Mouse (Mus musculus) stomach, embryonic 15.5 days (tissue): ENCODE data around the gene Dmp1. TPM values are rescaled to one million over a fixed set of nuclear protein-coding genes. Genes with fewer than 3 reads are reported as not detected.

Experiments used
- ATAC-seq: fragments of 200-750 bp; cut with Nextera tagmentation; 2 replicates; pipeline ENCODE4 v1.8.0; 2017; ENCODE audit warnings: low read depth, moderate number of reproducible peaks, moderate TSS enrichment; ENCODE audit not compliant: insufficient read depth, low FRiP score
- H3K27ac ChIP-seq: fragments of 300-500 bp; sonication (generic); 2 replicates; pipeline ENCODE4 v1.5.1; 2015; ENCODE audit warnings: mild to moderate bottlenecking, inconsistent platforms
- H3K27me3 ChIP-seq: fragments of 300-500 bp; sonication (generic); replicated peaks from 2 replicates; pipeline ENCODE4 v1.6.1; 2015; ENCODE audit warnings: inconsistent platforms
- H3K36me3 ChIP-seq: fragments of 300-500 bp; sonication (generic); 2 replicates; pipeline ENCODE4 v1.6.1; 2015; ENCODE audit warnings: inconsistent platforms
- H3K4me1 ChIP-seq: fragments of 300-500 bp; sonication (generic); 2 replicates; pipeline ENCODE4 v1.6.1; 2015; ENCODE audit warnings: inconsistent platforms
- H3K4me2 ChIP-seq: fragments of 300-500 bp; sonication (generic); 2 replicates; pipeline ENCODE4 v1.6.1; 2015; ENCODE audit warnings: mild to moderate bottlenecking, inconsistent platforms
- H3K4me3 ChIP-seq: fragments of 300-500 bp; sonication (generic); replicated peaks from 2 replicates; pipeline ENCODE4 v1.5.1; 2015; ENCODE audit warnings: inconsistent platforms
- H3K9ac ChIP-seq: fragments of 300-500 bp; sonication (generic); 2 replicates; pipeline ENCODE4 v1.6.1; 2015; ENCODE audit warnings: inconsistent platforms
- H3K9me3 ChIP-seq: fragments of 300-500 bp; sonication (generic); 2 replicates; pipeline ENCODE4 v1.6.1; 2016; ENCODE audit warnings: inconsistent platforms
- WGBS: fragments of 180-500 bp; shearing (Covaris S2); methylation state at CpG from one replicate; pipeline ENCODE4 v1.1.7; 2015; 5-methylcytosine and 5-hydroxymethylcytosine counted together
- polyA plus RNA-seq: library from polyadenylated mRNA; unstranded; fragments of >200 nt; fragmentation: Nextera tagmentation; extraction: Ambion mirVana; gene quantifications from 2 replicates; pipeline ENCODE4 v1.2.1, GENCODE M21; 2015

Gene Dmp1
- polyA plus RNA-seq, result 0.80 and 0.86 TPM in 2 replicates

DNA sequence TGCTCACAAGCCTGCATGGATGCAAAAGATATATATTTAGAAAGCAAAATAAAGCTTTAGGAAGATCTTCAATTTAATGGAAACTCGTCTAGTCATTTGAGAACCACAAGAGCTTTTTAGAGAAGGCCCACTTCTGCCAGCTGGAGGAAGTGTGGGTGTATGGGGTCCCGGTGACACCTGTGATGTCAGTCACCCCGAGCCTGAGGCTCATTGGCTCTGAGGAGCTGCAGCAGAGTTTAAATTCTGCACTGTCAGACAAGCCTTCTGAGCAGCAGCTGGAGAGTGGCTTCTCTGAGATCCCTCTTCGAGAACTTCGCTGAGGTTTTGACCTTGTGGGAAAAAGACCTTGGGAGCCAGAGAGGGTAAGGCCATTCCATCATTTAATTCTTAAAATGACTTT lies at the start of gene Dmp1:
TSS of gene Dmp1 (plus strand) at position 263 of the 400 bp plus-strand sequence.
- 54% methylated on average over 5 of the region's 5 CpGs for WGBS
- H3K4me1 ChIP-seq, result no peaks in the 10 kb centered on the region
- no peak for ATAC-seq
- H3K9ac ChIP-seq, result no peak within 1 kb of the TSS
- H3K9me3 ChIP-seq, result no peaks in the 10 kb centered on the region
- H3K27me3 ChIP-seq, result no peaks in the 10 kb centered on the region
- no peak within 1 kb of the TSS for H3K27ac ChIP-seq
- H3K4me3 ChIP-seq, result no peak within 1 kb of the TSS
- no peaks in the 10 kb centered on the region for H3K36me3 ChIP-seq
- H3K4me2 ChIP-seq, result no peak within 1 kb of the TSS

GRCm38 (mm10) chr5:104157701-104158100 lies 44.7 kb upstream of the Dmp1 start:
- Histone ChIP-seq H3K4me1 (no peaks in the 10 kb centered on the region), H3K9me3 (no peaks in the 10 kb centered on the region), H3K36me3 (no peaks in the 10 kb centered on the region), H3K4me3 (no peak overlapping the region), H3K27ac (no peak overlapping the region), H3K27me3 (no peaks in the 10 kb centered on the region), H3K9ac (no peak overlapping the region), H3K4me2 (no peak overlapping the region)
- ATAC-seq, result no peak
- 88% methylated on average over 7 of the region's 7 CpGs for WGBS

- 74% methylated on average over 7 of the region's 7 CpGs for WGBS
- Histone ChIP-seq H3K9ac (no peak overlapping the region), H3K4me3 (no peak overlapping the region), H3K27me3 (no peaks in the 10 kb centered on the region), H3K4me1 (no peaks in the 10 kb centered on the region), H3K4me2 (no peak overlapping the region), H3K9me3 (no peaks in the 10 kb centered on the region), H3K27ac (no peak overlapping the region), H3K36me3 (no peaks in the 10 kb centered on the region)
- no peak for ATAC-seq
Measured at GRCm38 (mm10) chr5:104158332-104159052, 43.9 kb upstream of the Dmp1 start.

DNA sequence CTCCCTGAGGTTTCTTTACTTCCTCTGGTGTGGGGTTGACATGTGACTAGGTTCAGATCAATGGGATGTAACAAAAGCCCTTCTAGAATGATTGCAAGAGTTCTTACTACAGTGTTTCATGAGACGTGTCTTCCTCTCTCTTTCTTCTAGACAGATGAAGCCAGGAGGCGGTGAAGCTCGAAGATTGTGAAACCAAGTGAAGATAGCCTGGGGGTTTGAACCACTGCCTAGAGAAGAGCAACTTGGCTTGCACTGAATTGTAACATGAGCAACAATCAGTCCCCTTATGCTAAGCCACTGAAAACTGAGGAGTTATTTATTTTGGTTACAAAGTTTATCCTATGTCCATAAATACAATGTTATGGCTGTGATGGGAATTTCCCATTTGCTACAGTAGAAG lies 41.8 kb upstream of the Dmp1 start:
- no peak for ATAC-seq
- H3K4me1 ChIP-seq, result no peaks in the 10 kb centered on the region
- H3K27ac ChIP-seq, result no peak overlapping the region
- no peak overlapping the region for H3K4me3 ChIP-seq
- H3K9me3 ChIP-seq, result no peaks in the 10 kb centered on the region
- H3K27me3 ChIP-seq, result no peaks in the 10 kb centered on the region
- WGBS, result 87% methylated on average over 3 of the region's 3 CpGs
- no peaks in the 10 kb centered on the region for H3K36me3 ChIP-seq
- H3K4me2 ChIP-seq, result no peak overlapping the region
- H3K9ac ChIP-seq, result no peak overlapping the region

- Histone ChIP-seq H3K27me3 (no peaks in the 10 kb centered on the region), H3K4me1 (no peaks in the 10 kb centered on the region), H3K4me2 (no peak overlapping the region), H3K4me3 (no peak overlapping the region), H3K27ac (no peak overlapping the region), H3K9me3 (no peaks in the 10 kb centered on the region), H3K9ac (no peak overlapping the region), H3K36me3 (no peaks in the 10 kb centered on the region)
- WGBS, result 57% methylated on average over 1 of the region's 1 CpGs
- ATAC-seq, result no peak
Measured at GRCm38 (mm10) chr5:104161390-104161789, 41.0 kb upstream of the Dmp1 start.

DNA sequence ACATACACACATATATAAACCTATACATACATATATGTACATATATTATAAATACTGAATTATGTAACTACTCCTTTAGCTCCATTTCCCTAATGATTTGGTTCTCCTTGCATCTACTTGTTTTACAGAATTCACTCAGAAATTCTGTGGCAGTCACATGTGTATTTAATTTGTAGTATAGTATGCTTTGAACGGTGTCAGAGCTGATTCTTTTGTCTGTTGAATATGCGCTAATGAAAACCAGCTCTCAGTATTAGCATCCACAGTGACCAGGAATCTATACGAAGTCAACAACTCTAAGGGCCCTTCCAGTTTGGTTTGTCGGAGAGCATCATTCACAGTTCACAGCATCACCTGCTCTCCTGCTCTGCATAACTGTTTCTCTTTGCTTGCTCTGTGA lies 38.9 kb upstream of the Dmp1 start:
- Histone ChIP-seq H3K36me3 (no peaks in the 10 kb centered on the region), H3K4me2 (no peak overlapping the region), H3K9ac (no peak overlapping the region), H3K4me1 (no peaks in the 10 kb centered on the region), H3K4me3 (no peak overlapping the region), H3K27me3 (no peaks in the 10 kb centered on the region), H3K9me3 (no peaks in the 10 kb centered on the region), H3K27ac (no peak overlapping the region)
- WGBS, result 89% methylated on average over 4 of the region's 4 CpGs
- ATAC-seq, result no peak

DNA sequence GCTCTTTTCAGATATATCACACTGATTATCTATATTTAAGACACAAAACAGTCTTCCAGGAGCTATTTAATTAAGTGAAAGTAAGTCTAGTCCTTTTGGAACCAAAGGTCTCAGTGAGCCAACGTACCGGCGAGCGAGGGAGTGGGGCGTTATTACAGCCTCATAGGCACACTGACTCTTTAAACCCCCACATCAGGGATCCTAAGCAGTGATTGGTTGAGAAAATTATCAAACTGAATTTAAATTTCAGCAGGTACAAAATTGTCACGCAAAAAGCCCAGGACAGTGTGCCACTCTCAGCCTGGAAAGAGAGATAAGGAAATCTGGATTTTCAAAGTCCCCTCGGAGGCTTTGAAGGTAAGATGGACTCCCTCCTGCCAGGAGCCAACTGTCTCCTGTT lies 32.0 kb upstream of the Dmp1 start, which contains the start of gene Dspp:
TSS of gene Dspp (plus strand) at position 301 of the 400 bp plus-strand sequence.
- H3K9me3 ChIP-seq, result no peaks in the 10 kb centered on the region
- H3K27ac ChIP-seq, result no peak within 1 kb of the TSS
- H3K4me2 ChIP-seq, result no peak within 1 kb of the TSS
- 76% methylated on average over 7 of the region's 7 CpGs for WGBS
- H3K27me3 ChIP-seq, result no peaks in the 10 kb centered on the region
- H3K9ac ChIP-seq, result no peak within 1 kb of the TSS
- H3K36me3 ChIP-seq, result no peaks in the 10 kb centered on the region
- H3K4me3 ChIP-seq, result no peak within 1 kb of the TSS
- H3K4me1 ChIP-seq, result no peaks in the 10 kb centered on the region
- no peak for ATAC-seq

- no peaks in the 10 kb centered on the region for H3K9me3 ChIP-seq
- no peak overlapping the region for H3K9ac ChIP-seq
- H3K4me3 ChIP-seq, result no peak overlapping the region
- ATAC-seq, result no peak
- H3K27me3 ChIP-seq, result no peaks in the 10 kb centered on the region
- H3K4me1 ChIP-seq, result no peaks in the 10 kb centered on the region
- WGBS, result 75% methylated on average over 6 of the region's 6 CpGs
- H3K27ac ChIP-seq, result no peak overlapping the region
- no peaks in the 10 kb centered on the region for H3K36me3 ChIP-seq
- H3K4me2 ChIP-seq, result no peak overlapping the region
Measured at GRCm38 (mm10) chr5:104173094-104173493, 29.3 kb upstream of the Dmp1 start.

- no peak for ATAC-seq
- Histone ChIP-seq H3K27me3 (no peaks in the 10 kb centered on the region), H3K36me3 (no peaks in the 10 kb centered on the region), H3K4me3 (no peak overlapping the region), H3K9me3 (no peaks in the 10 kb centered on the region), H3K27ac (no peak overlapping the region), H3K9ac (no peak overlapping the region), H3K4me2 (no peak overlapping the region), H3K4me1 (no peaks in the 10 kb centered on the region)
- WGBS, result 67% methylated on average over 1 of the region's 1 CpGs
Measured at GRCm38 (mm10) chr5:104183743-104184142, 18.7 kb upstream of the Dmp1 start.

DNA sequence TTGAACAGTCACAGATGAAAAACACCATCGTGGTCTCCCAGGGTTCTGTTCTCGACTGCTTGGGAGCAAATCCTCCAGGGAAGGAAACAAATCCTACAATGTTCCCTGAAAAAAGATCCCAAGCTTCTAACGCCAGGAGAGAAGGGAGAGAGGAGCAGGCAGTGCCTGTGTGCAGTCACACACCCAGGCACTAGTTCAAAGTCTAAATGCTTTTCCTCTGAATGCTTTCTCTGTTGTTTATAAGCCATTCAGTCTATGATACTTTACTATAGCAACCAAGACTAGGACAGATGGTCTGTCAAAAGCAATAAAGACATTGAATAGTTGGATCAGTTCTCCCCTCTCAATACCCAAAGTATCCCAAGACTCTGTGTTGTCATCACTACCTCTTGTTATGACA lies 15.1 kb upstream of the Dmp1 start:
- no peaks in the 10 kb centered on the region for H3K36me3 ChIP-seq
- no peak for ATAC-seq
- no peak overlapping the region; the same call in 1 of the 2 replicates for H3K27ac ChIP-seq
- H3K27me3 ChIP-seq, result no peaks in the 10 kb centered on the region
- H3K9me3 ChIP-seq, result no peaks in the 10 kb centered on the region
- H3K4me2 ChIP-seq, result no peak overlapping the region
- no peak overlapping the region for H3K4me3 ChIP-seq
- H3K4me1 ChIP-seq, result no peaks in the 10 kb centered on the region
- WGBS, result 53% methylated on average over 3 of the region's 3 CpGs
- H3K9ac ChIP-seq, result no peak overlapping the region

- no peak overlapping the region for H3K9ac ChIP-seq
- H3K36me3 ChIP-seq, result no peaks in the 10 kb centered on the region
- no peak for ATAC-seq
- H3K4me1 ChIP-seq, result no peaks in the 10 kb centered on the region
- H3K4me3 ChIP-seq, result no peak overlapping the region
- H3K4me2 ChIP-seq, result no peak overlapping the region
- H3K27me3 ChIP-seq, result no peaks in the 10 kb centered on the region
- WGBS, result 87% methylated on average over 1 of the region's 1 CpGs
- H3K27ac ChIP-seq, result no peak overlapping the region
- H3K9me3 ChIP-seq, result no peaks in the 10 kb centered on the region
Measured at GRCm38 (mm10) chr5:104195086-104195485, 7.3 kb upstream of the Dmp1 start.

DNA sequence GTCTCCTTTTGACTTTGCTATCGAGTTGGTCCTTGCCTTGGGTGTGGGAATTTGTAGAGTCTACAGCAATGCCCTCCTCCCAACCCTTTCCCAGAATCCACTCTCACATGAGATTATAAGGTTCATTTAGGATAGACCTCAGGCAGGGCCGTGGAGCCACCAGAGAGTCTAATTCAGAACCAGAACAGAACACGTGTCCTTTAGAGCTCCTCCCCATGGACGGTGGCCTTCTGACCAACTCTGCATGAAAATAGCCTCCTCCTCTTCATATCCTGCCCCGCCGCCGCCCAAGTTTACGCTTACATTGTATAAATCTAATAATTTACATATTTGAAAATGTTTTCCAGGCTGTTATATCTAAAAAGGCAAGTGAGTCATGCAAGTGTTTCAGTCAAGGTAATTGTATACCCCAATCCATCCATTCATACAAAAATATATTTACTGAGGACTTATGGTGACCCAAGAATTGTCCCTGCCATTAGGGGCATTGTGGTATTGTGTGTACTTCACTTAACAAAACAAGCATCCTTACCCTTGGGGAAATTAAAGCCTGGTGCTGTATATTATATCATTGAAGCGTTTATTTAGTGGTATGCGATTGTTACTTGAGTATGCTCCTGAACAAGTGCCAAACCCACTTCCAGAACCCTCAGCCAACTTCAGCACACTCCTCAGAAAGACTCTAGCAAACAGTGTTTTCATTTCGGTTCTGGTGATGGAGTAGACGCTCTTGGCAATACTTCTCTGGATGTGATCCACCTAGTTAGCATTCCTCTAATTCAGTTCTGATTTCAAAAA lies 1.1 kb upstream of the Dmp1 start:
- ATAC-seq, result no peak
- 80% methylated on average over 12 of the region's 12 CpGs for WGBS

More for the DNA sequence above, 1.1 kb upstream of the Dmp1 start:
- Histone ChIP-seq H3K36me3 (no peaks in the 10 kb centered on the region), H3K4me2 (no peak overlapping the region), H3K27ac (no peak overlapping the region), H3K27me3 (no peaks in the 10 kb centered on the region), H3K4me1 (no peaks in the 10 kb centered on the region), H3K9me3 (no peaks in the 10 kb centered on the region), H3K9ac (no peak overlapping the region), H3K4me3 (no peak overlapping the region)
